Mouse (Mus musculus): ENCODE data around the gene Parp11. TPM values are rescaled to one million over a fixed set of nuclear protein-coding genes. Genes with fewer than 3 reads are reported as not detected.

The Parp11 gene
- polyA plus RNA-seq, 1 experiment from 2014 or later: 26.9 TPM

DNA sequence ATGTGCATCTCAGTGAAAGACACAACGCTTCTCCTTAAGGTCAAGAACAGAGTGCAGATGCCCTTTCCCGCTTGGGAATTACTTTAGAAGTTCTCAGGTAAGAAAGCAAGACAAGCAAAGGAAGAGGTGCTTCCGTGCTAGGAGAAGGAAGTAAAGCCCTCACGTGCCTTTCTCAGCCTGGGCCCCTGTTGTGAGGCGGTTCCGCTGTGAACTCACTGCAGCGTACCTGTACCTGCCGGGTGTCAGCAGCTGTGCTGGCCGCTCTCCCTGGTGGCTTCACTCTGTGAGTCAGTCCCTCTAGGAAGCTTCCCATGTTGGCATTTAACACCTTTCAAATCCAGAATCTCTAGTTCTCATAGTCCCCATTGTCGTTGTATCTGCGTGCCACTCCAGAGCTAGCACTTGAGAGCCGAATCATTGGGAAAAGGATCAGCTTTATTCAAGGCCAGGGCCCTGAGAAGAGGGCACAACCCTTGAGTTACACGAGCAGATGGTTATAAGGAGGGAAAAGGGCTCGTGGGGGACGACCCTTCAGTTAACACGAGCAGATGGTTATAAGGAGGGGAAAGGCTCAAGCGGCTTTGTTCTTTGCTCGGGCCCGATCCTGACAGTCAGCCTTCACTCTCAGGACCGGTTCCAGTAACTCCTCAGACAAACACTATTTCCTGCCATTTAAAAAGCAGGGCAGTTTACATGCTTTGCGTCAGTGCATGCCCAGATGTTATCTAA, 16.8 kb downstream of the Parp11 start:
- Histone ChIP-seq H3K4me3 (ENCODE audit: low read depth, low read length) (no peak overlapping the region), H3K27ac (replicated peaks; ENCODE audit: low read depth, low read length) (no peak overlapping the region), H3K4me1 (ENCODE audit: control insufficient read depth, insufficient read depth, low read length) (peaks cover 5% of the 10 kb centered on the region; the same call in 1 of the 2 replicates), H3K4me2 (ENCODE audit: low read depth, low read length) (no peak overlapping the region), H3K9me3 (ENCODE audit: control insufficient read depth, low read length) (no peaks in the 10 kb centered on the region), H3K36me3 (ENCODE audit: control insufficient read depth, insufficient read depth, low read length) (no peaks in the 10 kb centered on the region), H3K27me3 (replicated peaks; ENCODE audit: control insufficient read depth, insufficient read depth, low read length) (no peaks in the 10 kb centered on the region), H3K9ac (ENCODE audit: low read depth, low read length) (no peak overlapping the region)
- ATAC-seq (ENCODE audit: low read depth): no peak
- WGBS: 58% methylated on average over 21 of the region's 21 CpGs
- DNase-seq (ENCODE audit: low spot score): no peak

DNA sequence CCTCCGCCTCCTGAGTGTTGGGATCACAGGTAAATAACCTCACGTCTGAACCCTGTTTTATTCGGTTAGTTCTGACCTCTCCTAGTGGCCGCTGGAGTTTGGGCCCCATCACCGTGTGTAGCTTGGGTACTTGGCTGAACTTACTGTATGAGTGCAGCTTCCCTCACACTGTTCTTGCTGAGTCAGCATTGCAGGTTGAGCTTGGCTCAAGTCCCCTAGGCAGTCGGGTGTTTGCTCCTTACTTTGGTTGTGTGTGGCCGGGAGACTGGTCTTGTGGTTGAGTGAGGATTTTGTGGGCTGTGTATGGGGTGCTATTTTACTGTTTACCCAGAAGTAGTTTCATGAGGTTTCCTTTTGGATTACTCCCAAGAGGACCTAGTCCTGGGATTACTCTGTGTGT, 17.9 kb downstream of the Parp11 start:
- no peaks in the 10 kb centered on the region for H3K27me3 ChIP-seq (replicated peaks; ENCODE audit: control insufficient read depth, insufficient read depth, low read length)
- H3K4me2 ChIP-seq (ENCODE audit: low read depth, low read length): no peak overlapping the region
- H3K9me3 ChIP-seq (ENCODE audit: control insufficient read depth, low read length): no peaks in the 10 kb centered on the region
- no peak overlapping the region for H3K9ac ChIP-seq (ENCODE audit: low read depth, low read length)
- no peaks in the 10 kb centered on the region for H3K36me3 ChIP-seq (ENCODE audit: control insufficient read depth, insufficient read depth, low read length)
- no peak; the same call in 1 of the 2 replicates for ATAC-seq (ENCODE audit: low read depth)
- WGBS: 80% methylated on average over 7 of the region's 7 CpGs
- DNase-seq (ENCODE audit: low spot score): peak; percentile 55
- H3K4me1 ChIP-seq (ENCODE audit: control insufficient read depth, insufficient read depth, low read length): peaks cover 5% of the 10 kb centered on the region; the same call in 1 of the 2 replicates
- H3K27ac ChIP-seq (replicated peaks; ENCODE audit: low read depth, low read length): no peak overlapping the region
- H3K4me3 ChIP-seq (ENCODE audit: low read depth, low read length): no peak overlapping the region

DNA sequence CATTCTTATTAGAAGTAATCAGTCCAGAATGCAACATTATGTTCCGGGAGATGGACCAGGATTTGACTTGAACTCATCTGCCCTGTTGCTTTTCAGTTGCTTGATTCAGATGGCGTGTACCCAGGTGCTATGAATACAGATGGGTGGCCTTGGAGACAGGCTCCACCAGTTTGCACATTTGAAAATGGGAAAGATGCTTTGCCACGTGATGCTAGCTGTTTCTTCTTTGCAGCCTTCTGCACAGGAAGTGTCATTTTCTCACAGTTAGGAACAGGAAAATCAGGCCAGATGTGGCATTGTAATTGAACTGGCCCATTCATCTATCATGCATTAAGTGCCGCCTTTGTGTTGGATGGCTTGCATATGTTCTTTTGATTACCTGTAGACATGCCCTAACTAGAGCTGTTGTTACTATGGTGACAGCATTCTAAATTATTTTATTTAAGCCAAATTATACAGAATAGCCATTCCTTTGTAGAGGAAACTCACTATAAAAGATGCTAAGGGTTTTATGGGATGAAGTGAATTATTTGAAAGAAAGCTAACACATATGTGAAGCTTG, 20.2 kb downstream of the Parp11 start:
- Histone ChIP-seq H3K27ac (replicated peaks; ENCODE audit: low read depth, low read length) (no peak overlapping the region), H3K4me1 (ENCODE audit: control insufficient read depth, insufficient read depth, low read length) (peaks cover 5% of the 10 kb centered on the region; the same call in 1 of the 2 replicates), H3K9me3 (ENCODE audit: control insufficient read depth, low read length) (no peaks in the 10 kb centered on the region), H3K36me3 (ENCODE audit: control insufficient read depth, insufficient read depth, low read length) (peaks cover 16% of the 10 kb centered on the region; the same call in 1 of the 2 replicates), H3K9ac (ENCODE audit: low read depth, low read length) (no peak overlapping the region), H3K27me3 (replicated peaks; ENCODE audit: control insufficient read depth, insufficient read depth, low read length) (no peaks in the 10 kb centered on the region), H3K4me2 (ENCODE audit: low read depth, low read length) (no peak overlapping the region), H3K4me3 (ENCODE audit: low read depth, low read length) (no peak overlapping the region)
- 56% methylated on average over 4 of the region's 4 CpGs for WGBS
- DNase-seq (ENCODE audit: low spot score): no peak
- no peak for ATAC-seq (ENCODE audit: low read depth)

DNA sequence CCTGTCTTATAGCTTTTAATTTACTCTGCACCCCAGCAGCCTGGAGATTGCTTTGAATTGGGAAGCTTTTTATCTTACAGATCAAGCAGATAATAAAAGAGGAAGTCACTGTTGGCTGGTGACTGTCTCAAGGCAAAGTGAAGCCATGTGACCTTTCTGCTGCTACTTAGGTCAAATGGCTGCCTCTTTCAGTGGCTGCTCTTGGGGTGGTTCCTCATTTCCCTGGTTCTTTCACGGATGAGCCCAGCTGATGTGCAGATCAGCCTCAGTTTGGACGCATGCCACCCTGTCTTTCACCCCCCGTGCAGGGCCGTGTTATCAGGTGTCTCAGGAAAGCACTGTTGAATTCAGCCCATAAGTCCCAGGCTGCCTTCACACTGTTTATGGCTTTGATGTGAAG, 25.4 kb downstream of the Parp11 start:
- no peak overlapping the region for H3K9ac ChIP-seq (ENCODE audit: low read depth, low read length)
- H3K9me3 ChIP-seq (ENCODE audit: control insufficient read depth, low read length): no peaks in the 10 kb centered on the region
- no peaks in the 10 kb centered on the region for H3K27me3 ChIP-seq (replicated peaks; ENCODE audit: control insufficient read depth, insufficient read depth, low read length)
- no peak for DNase-seq (ENCODE audit: low spot score)
- no peak for ATAC-seq (ENCODE audit: low read depth)
- no peak overlapping the region for H3K4me3 ChIP-seq (ENCODE audit: low read depth, low read length)
- no peak overlapping the region for H3K27ac ChIP-seq (replicated peaks; ENCODE audit: low read depth, low read length)
- H3K4me1 ChIP-seq (ENCODE audit: control insufficient read depth, insufficient read depth, low read length): no peaks in the 10 kb centered on the region
- peaks cover 33% of the 10 kb centered on the region for H3K36me3 ChIP-seq (ENCODE audit: control insufficient read depth, insufficient read depth, low read length)
- no peak overlapping the region for H3K4me2 ChIP-seq (ENCODE audit: low read depth, low read length)
- WGBS: 78% methylated on average over 4 of the region's 4 CpGs

DNA sequence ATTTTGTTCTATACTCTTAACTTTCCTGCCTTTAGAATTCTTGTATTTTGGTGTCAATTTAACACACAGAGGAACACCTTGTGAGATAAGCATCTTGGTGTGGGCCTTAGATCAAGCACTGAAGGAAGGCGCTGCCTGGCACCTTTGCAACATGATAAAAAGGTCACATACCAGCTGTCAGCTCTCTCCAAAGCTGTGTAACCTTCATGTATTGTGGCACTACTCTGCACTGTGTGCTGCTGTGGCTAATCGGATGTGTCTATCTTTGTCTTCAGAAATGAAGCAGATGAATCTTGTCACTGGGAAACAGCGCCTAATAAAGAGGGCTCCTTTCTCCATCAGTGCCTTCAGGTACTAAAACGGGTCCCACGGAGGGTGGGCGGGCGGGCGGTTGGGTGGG, 27.3 kb downstream of the Parp11 start:
- no peaks in the 10 kb centered on the region for H3K27me3 ChIP-seq (replicated peaks; ENCODE audit: control insufficient read depth, insufficient read depth, low read length)
- no peaks in the 10 kb centered on the region for H3K4me1 ChIP-seq (ENCODE audit: control insufficient read depth, insufficient read depth, low read length)
- H3K9ac ChIP-seq (ENCODE audit: low read depth, low read length): no peak overlapping the region
- DNase-seq (ENCODE audit: low spot score) (no peak), ATAC-seq (ENCODE audit: low read depth) (no peak)
- no peak overlapping the region for H3K4me3 ChIP-seq (ENCODE audit: low read depth, low read length)
- WGBS: 80% methylated on average over 8 of the region's 8 CpGs
- peaks cover 38% of the 10 kb centered on the region for H3K36me3 ChIP-seq (ENCODE audit: control insufficient read depth, insufficient read depth, low read length)
- no peak overlapping the region for H3K4me2 ChIP-seq (ENCODE audit: low read depth, low read length)
- no peak overlapping the region for H3K27ac ChIP-seq (replicated peaks; ENCODE audit: low read depth, low read length)
- no peaks in the 10 kb centered on the region for H3K9me3 ChIP-seq (ENCODE audit: control insufficient read depth, low read length)

DNA sequence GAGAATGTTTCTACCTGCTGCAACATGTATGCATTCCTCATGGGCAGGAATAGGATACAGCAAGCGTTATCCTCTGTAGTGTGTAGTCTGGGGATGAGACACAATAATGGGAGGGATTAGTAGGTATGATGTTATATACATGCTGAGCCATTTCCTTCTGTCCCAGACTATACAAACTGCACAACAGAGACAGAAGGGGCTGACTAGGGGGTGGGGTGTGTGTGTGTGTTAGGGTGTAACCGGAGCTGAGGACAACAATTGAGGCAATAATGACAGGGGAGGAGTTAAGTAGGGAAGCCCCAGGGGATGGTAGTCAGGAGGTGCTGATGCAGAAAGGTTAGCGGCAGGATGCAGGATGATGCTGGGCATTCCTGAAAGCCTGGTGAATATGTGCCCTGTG, 28.6 kb downstream of the Parp11 start:
- peak; percentile 89 for ATAC-seq (ENCODE audit: low read depth)
- Histone ChIP-seq H3K27ac (replicated peaks; ENCODE audit: low read depth, low read length) (no peak overlapping the region), H3K4me1 (ENCODE audit: control insufficient read depth, insufficient read depth, low read length) (no peaks in the 10 kb centered on the region), H3K27me3 (replicated peaks; ENCODE audit: control insufficient read depth, insufficient read depth, low read length) (no peaks in the 10 kb centered on the region), H3K4me3 (ENCODE audit: low read depth, low read length) (no peak overlapping the region), H3K9me3 (ENCODE audit: control insufficient read depth, low read length) (no peaks in the 10 kb centered on the region), H3K4me2 (ENCODE audit: low read depth, low read length) (no peak overlapping the region), H3K9ac (ENCODE audit: low read depth, low read length) (no peak overlapping the region), H3K36me3 (ENCODE audit: control insufficient read depth, insufficient read depth, low read length) (peaks cover 44% of the 10 kb centered on the region)
- WGBS: 48% methylated on average over 3 of the region's 3 CpGs
- peak; percentile 51 for DNase-seq (ENCODE audit: low spot score)

DNA sequence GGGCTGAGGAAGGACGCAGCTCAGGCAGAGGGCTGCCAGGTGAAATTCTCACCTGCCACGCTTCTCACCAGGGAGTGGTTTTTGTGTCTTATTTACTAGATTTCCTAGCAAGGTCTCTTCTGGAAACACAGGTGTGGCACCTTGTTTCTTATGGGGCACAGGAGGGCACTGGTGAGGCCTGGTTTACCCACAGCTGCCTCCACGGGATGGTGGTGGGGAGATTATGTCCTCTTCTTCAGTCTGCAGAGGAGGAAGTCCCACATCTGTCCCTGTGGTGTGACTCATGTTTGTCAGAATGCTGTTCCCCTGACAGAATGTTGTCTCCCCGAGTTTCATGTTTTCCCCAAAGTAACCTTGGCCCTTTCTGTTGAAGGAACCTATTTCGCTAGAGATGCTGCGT, 44.4 kb downstream of the Parp11 start:
- no peaks in the 10 kb centered on the region for H3K27me3 ChIP-seq (replicated peaks; ENCODE audit: control insufficient read depth, insufficient read depth, low read length)
- peaks cover 16% of the 10 kb centered on the region; the same call in 1 of the 2 replicates for H3K36me3 ChIP-seq (ENCODE audit: control insufficient read depth, insufficient read depth, low read length)
- H3K4me2 ChIP-seq (ENCODE audit: low read depth, low read length): no peak overlapping the region
- H3K4me1 ChIP-seq (ENCODE audit: control insufficient read depth, insufficient read depth, low read length): 0 out of 2 replicates have a peak, but pooled peaks cover 6% of the 10 kb centered on the region
- H3K4me3 ChIP-seq (ENCODE audit: low read depth, low read length): no peak overlapping the region
- no peak overlapping the region for H3K9ac ChIP-seq (ENCODE audit: low read depth, low read length)
- WGBS: 84% methylated on average over 6 of the region's 6 CpGs
- H3K27ac ChIP-seq (replicated peaks; ENCODE audit: low read depth, low read length): no peak overlapping the region
- no peaks in the 10 kb centered on the region for H3K9me3 ChIP-seq (ENCODE audit: control insufficient read depth, low read length)
- no peak for ATAC-seq (ENCODE audit: low read depth)
- DNase-seq (ENCODE audit: low spot score): no peak

DNA sequence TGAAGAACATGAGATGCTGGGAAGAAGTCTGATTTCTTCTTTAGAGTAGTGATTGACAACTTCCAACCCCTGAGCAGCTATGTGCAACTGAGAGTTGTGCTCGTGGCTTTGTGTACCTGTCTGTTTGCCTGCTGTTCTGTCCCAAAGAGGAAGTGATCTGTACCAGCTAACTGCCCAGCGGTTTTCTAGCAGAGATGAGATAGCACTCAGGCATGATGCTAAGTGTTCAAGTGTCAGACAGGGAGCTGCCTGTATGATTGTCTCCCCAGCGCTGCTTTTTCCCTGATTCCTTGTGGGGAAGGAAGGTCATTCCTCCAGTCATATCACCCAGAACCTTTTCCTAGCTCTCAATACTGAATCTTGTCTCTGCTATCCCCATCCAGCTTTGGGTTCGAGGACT, 45.9 kb downstream of the Parp11 start:
- Histone ChIP-seq H3K36me3 (ENCODE audit: control insufficient read depth, insufficient read depth, low read length) (peaks cover 16% of the 10 kb centered on the region; the same call in 1 of the 2 replicates), H3K4me3 (ENCODE audit: low read depth, low read length) (no peak overlapping the region), H3K4me1 (ENCODE audit: control insufficient read depth, insufficient read depth, low read length) (peaks cover 15% of the 10 kb centered on the region; the same call in 1 of the 2 replicates), H3K9me3 (ENCODE audit: control insufficient read depth, low read length) (no peaks in the 10 kb centered on the region), H3K27me3 (replicated peaks; ENCODE audit: control insufficient read depth, insufficient read depth, low read length) (no peaks in the 10 kb centered on the region), H3K27ac (replicated peaks; ENCODE audit: low read depth, low read length) (no peak overlapping the region), H3K4me2 (ENCODE audit: low read depth, low read length) (no peak overlapping the region), H3K9ac (ENCODE audit: low read depth, low read length) (no peak overlapping the region)
- ATAC-seq (ENCODE audit: low read depth) (no peak), DNase-seq (ENCODE audit: low spot score) (no peak)
- WGBS: 86% methylated on average over 4 of the region's 4 CpGs

DNA sequence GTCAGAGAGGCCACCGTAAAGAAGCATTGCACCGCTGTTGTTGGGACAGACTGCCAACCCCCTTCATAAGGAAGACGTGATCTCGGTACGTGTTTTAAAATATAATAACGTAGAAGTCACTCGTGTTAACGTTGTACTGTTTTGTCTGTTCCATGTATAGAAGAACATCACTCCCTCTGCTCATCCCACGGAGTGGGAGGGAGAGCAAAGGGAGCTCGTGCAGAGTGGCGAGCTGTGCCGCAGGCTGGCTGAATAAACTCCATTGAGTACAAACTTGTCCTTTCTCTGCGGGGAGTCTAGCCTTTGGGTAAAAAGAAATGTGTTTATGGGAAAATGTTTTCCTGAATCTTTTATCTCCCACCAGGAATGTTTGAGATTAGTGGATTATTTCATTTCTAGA, 47.1 kb downstream of the Parp11 start:
- H3K4me2 ChIP-seq (ENCODE audit: low read depth, low read length): no peak overlapping the region
- no peaks in the 10 kb centered on the region for H3K9me3 ChIP-seq (ENCODE audit: control insufficient read depth, low read length)
- ATAC-seq (ENCODE audit: low read depth) (no peak), DNase-seq (ENCODE audit: low spot score) (no peak)
- no peak overlapping the region for H3K27ac ChIP-seq (replicated peaks; ENCODE audit: low read depth, low read length)
- peaks cover 16% of the 10 kb centered on the region; the same call in 1 of the 2 replicates for H3K4me1 ChIP-seq (ENCODE audit: control insufficient read depth, insufficient read depth, low read length)
- no peaks in the 10 kb centered on the region for H3K27me3 ChIP-seq (replicated peaks; ENCODE audit: control insufficient read depth, insufficient read depth, low read length)
- H3K4me3 ChIP-seq (ENCODE audit: low read depth, low read length): no peak overlapping the region
- 74% methylated on average over 13 of the region's 13 CpGs for WGBS
- no peak overlapping the region for H3K9ac ChIP-seq (ENCODE audit: low read depth, low read length)
- H3K36me3 ChIP-seq (ENCODE audit: control insufficient read depth, insufficient read depth, low read length): peaks cover 16% of the 10 kb centered on the region; the same call in 1 of the 2 replicates
